Mouse (Mus musculus) heart, postnatal 0 days (tissue): Measurements from ENCODE around the gene Kcnmb4.

Source experiments
- CTCF ChIP-seq: IDR thresholded peaks from 2 replicates; pipeline ENCODE4 v1.5.1; 2016; ENCODE audit warnings: antibody characterized with exemption, control low read depth, low read depth
- EP300 ChIP-seq: IDR thresholded peaks from 2 replicates; pipeline ENCODE4 v1.6.1; 2016; ENCODE audit warnings: antibody characterized with exemption, low read depth

DNA sequence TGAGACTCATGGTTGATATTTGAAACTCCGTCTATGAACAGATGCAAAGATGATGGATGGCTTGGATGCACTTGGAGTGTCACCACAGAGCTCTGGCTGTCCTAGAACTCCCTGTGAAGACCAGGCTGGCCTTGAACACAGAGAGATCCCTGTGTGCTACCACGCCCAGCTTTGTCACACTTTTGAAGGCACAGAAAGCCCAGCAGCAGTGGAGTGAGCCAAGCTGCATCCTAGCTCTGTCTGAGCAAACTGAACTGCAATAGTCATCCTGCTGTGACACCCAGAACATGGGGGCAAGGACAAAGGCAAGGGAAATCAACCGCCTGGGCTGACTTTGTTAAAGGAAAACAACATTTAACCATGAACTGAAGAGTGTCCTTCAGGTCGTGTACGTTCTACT, 57.0 kb downstream of the Kcnmb4 start:
- TF ChIP-seq CTCF = no peak
- TF ChIP-seq EP300 = no peak
